Mouse (Mus musculus) gastrocnemius, postnatal 4 days (tissue): ENCODE data around the gene Rab35. TPM values are rescaled to one million over a fixed set of nuclear protein-coding genes. Genes with fewer than 3 reads are reported as not detected.

ENCODE experiments used
- DNase-seq, 2 experiments: peaks; one replicate each; pipeline ENCODE4 v3.0.0; 2021 to 2022; ENCODE audit warnings: low spot score in 2 of 2, mixed read lengths in 2 of 2
- long read RNA-seq, 2 experiments: library from polyadenylated mRNA; stranded (forward); transcript quantifications; one replicate each; pipeline ENCODE4 v2.0.0; 2021
- total RNA-seq, 2 experiments: library from RNA; stranded (reverse); gene quantifications; 2 replicates each; pipeline ENCODE4 v1.2.3; 2021

The Rab35 gene
- 10 to 100 TPM; 43.1 to 46.8 TPM for total RNA-seq
- long read RNA-seq, experiment 1, transcript Rab35-201 (6 exons, 2,820 nt): major isoform, 28 of 33 reads
- long read RNA-seq, experiment 1, partial matches to known transcripts: 3 of 33 reads
- long read RNA-seq, experiment 1, other reads (novel, unspliced or antisense): 2 of 33 reads
- long read RNA-seq, experiment 2, transcript Rab35-201 (6 exons, 2,820 nt): major isoform, 13 of 18 reads
- long read RNA-seq, experiment 2, partial matches to known transcripts: 2 of 18 reads
- long read RNA-seq, experiment 2, other reads (novel, unspliced or antisense): 3 of 18 reads

DNA sequence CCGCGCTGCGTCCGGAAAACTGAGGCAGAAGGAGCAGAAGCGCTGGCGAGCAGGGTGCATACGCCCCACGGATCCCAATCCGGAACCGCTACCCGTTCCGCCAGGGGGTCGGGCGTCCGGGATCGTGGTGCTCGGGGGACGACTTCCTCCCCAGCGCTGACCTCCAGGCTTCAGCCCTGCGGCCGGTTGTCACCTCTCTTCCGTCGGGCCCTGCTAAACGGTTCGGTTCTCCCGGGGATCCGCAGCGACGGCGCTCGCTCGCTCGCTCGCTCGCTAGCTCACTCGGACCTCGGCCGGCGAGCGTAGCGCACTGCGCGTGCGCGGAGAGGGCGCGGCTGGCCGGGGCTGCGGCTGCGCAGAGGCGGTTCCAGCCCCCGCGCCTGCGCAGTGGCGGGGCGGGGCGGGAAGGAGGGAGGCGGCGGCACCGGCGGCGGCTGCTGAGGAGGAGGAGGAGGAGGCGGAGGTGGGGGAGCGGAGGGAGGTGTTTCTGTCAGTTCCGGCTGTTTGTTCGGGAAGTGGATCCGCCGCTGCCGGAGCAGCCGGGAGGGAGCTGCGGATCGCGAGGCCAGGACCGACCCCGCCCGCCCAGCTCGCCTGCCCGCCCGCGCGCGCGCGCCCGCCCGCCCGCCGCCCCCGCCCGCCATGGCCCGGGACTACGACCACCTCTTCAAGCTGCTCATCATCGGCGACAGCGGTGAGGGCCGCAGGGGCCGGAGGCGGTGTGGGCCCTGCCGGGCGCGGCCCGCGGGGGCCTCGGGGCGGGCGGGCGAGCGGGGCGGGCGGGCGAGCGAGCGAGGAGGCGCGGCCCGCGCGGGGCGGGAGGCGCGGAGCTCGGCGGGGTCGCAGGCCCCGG is at the start of gene Rab35:
Gene Rab35, plus strand, starts transcription at position 404 of the 853 bp plus-strand sequence.
- peak; percentile 92 to 95 for DNase-seq

DNA sequence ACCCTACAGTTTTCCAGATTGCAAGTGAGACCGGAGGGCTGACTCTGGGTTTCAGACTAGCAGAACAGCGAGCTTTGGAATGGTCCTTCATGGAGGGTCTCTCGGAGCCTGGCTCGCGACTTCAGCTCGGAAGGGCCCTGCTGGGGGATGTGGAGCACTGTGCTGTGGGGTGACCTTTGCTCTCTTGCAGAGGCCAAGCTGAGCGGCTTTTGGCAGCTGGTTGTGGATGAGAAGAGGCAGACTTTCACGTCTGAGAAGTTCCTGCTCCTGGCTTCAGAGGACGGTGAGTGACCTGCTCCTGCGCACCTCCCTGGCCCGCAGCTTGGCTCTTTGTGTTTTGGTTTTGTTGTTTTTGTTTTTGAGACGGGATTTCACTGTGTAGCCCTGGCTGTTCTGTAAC is 46.1 kb upstream of the Rab35 start:
- DNase-seq: no peak

DNA sequence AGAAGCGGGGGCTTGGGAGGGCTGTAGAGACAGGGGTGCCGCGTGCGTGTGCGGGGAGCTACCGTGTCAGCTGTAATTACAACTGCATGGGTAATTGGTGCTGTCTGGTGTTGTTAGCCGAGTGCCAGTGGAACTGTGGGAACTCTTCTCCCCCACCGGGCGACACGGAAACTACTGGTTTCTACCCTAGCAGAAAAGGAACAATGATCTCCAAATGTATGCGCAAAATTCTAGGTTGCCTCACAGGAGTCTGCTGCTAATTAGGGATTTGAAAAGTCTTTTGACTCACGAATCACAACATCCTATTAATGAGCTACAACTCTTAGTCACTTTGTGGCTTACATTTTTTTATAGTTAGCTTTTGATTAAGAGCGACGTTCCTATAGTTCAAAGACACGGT is 45.5 kb upstream of the Rab35 start:
- DNase-seq: no peak

DNA sequence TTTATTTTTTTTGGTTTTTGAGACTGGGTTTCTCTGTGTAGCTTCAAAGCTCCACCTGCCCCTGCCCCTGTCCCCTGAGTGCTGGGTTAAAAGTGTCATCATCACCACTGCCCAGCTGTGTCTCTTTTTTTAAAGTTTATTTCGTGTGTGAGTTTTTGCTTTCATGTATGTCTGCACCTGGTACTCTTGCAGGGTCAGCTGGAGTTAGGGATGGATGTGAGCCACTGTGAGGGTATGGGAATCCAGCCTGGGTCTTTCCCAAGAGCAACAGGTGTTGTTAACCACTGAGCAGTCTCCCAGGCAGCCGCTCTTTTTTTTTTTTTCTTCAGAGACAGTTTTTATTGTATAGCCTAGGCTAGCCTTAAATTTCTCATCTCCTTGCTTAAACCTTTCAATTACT is 44.9 kb upstream of the Rab35 start:
- DNase-seq: no peak

DNA sequence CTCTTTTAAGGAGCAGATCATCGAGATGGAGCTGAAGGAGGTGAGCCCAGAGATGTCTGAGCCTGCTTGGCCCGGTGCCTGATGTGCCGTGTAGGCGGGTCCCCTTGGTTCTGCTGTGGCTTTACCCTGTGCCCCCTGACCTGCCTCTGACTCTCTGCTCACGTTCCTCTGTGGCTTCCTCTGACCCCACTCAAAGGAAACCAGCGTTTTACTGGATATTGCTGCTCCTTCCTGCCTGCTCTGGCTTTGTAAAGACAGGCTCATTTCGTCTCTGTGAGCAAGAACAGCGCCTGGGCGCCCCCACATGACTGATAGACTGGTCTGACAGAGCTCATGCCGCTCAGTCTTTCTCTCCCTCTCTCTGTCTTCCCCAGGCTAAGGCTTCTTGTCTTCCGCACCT is 40.7 kb upstream of the Rab35 start:
- DNase-seq: no peak

DNA sequence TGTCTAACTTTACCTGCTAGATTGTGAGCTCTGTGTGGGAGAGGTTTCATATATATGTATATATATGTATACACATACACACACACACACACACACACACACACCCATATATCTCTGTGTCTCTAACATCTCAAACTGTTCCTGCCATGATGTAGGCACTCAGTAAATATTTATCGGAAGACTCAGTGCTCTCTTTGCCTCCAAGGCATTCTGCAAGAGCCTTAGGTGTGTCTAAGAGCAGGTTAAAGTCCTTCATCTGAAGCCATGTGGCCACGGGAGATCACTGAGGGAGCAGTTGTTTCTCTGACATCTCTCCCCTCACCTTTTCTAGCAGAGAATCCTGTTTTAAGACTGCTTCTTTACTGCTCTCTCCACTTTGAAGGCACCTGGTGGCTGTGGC is 40.2 kb upstream of the Rab35 start:
- DNase-seq: no peak

DNA sequence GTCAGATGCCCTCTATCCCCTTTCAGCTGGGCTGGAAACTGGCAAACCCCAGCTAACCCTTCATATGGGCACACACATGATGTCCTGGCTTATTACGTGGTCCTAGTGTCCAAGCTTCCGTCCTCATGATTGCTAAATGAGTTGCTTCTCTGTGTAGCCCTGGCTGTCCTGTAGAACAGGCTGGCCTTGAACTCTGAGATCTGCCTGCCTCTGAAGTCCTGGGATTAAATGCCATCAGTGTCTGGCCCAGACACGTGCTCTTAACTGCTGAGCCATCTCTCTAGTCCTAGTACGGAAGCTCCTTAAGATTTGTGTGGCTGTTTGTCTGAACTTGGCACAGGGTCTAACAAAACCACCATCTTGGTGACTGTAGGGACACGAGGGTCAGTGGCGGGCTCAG is 28.1 kb upstream of the Rab35 start:
- no peak for DNase-seq

DNA sequence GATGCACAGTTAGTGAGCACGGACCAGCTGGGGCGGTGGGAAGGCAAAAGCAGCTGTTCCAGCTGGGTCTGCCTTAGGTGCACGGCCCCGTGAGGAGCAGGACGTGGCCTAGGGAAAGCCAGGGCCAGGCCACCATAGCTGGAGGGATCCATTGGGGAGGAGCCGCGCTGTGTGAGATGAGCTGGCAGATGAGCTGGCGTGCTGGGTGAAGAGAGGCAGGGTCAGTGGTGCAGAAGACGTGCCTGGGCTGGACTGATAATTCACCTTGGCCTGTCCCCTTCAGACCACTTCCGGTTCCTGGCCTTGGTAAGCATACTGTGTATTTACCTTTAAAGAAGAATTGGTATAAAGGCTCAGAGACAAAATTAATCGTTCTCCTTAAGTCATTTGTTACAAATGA is 20.1 kb upstream of the Rab35 start:
- no peak for DNase-seq

DNA sequence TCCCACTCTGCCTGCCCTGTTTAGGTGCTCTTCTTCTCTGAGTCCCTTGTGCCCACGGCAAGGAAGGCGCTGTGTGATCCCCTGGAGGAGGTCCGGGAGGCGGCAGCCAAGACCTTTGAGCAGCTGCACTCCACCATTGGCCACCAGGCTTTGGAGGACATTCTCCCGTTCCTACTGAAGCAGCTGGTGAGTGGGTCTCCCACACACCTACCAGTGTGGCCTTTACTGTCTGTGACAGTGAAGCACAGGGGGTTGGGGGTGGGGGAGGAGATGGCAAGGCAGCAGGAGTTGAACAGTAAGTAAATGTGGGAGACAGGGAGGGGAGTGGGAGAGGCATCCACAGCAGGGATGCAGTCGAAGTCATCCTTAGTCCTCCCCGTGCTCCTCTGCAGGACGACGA is 18.4 kb upstream of the Rab35 start:
- no peak for DNase-seq

DNA sequence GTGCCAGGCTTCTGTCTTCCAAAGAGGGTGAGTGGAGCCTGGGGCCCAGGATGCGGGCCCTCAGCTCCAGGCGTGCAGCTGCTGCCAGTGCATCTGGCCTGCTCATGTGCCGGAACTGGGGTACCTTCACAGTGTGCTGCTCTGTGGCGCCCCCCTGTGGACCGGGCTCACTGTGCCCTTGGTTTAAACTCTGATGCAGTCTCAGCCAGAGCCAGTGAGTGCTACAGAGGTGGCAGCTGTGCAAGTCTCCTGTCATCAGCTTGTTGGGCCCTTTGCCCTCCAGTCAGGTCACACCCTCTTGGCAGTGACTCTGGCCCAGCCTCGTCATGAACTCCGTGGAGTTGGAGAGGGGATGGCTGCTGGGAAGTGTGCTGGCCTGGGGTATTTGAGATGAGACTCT is 16.8 kb upstream of the Rab35 start:
- peak in 1 of 2 experiments; percentile 65 for DNase-seq

DNA sequence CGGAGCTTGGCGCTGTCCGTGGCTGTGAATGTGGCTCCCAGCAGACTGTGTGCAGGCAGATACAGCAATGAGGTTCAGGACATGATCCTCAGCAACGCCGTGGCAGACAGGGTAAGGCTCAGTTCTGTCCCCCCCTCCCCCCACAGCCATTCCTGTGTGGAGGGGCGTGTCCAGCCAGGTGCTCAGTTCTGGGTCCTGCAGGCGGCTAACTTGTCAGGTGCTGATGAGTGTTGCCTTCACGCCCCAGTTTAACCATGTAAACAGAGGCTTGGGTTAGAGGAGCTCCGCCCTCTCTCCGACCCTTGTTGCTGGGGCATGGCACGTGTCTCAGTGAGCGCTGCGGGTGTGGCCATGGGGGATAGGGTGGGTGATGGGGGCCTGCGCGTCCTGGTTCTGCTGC is 12.0 kb upstream of the Rab35 start:
- no peak for DNase-seq

DNA sequence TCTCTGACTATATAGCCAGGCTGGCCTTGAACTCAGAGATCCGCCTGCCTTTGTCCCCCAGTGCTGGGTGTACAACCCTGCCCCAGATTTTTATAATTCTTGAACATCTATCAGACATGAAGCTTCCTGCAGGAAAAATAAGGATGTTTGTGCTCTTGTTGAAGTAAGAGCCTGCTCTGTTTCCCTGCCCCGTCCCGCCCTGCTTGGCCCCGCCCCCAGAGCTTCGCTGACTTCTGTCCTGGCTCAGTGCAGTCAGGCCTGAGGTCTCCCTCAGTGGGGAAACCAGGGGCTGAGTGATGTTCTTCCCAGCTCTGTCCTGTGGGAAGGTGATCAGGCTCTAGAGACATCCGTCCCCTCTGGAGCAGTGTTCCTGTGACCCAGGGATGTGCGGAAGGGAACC is 9.0 kb upstream of the Rab35 start:
- no peak for DNase-seq

DNA sequence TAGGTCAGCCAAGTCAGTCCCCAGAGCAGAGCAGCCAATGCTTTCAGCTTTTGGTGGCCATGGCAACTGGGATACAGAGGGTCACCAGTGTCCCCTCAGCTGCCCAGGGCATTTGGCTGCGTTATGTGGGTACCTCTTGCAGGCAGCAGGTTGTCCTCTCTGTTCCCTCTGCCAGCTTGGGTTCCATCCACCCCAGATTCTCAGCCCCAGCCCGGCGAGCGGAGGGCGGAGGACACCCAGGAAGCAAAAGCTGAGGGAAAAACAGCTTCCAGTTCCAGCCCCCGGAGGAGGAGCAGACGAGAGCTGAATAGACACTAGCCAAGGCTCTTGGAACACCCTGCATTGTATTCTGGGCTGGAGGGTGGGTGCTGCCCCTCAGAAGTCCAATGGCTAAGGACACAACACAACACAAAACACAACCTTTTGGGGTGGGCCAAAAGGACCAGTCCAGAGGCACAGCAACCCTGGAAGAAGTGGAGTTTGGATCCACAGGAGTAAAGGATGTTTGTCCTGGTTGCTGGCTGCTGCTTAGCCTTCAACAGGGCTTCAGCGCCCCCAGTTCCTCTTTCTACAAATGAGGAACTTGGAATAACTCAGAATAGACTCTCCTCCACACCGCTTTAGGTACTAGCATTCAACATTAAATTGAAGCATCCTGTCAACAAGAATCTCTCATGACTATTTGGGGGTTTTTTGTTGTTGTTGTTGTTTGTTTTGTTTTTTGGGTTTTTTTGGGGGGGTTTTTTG is 7.8 kb upstream of the Rab35 start:
- no peak for DNase-seq

DNA sequence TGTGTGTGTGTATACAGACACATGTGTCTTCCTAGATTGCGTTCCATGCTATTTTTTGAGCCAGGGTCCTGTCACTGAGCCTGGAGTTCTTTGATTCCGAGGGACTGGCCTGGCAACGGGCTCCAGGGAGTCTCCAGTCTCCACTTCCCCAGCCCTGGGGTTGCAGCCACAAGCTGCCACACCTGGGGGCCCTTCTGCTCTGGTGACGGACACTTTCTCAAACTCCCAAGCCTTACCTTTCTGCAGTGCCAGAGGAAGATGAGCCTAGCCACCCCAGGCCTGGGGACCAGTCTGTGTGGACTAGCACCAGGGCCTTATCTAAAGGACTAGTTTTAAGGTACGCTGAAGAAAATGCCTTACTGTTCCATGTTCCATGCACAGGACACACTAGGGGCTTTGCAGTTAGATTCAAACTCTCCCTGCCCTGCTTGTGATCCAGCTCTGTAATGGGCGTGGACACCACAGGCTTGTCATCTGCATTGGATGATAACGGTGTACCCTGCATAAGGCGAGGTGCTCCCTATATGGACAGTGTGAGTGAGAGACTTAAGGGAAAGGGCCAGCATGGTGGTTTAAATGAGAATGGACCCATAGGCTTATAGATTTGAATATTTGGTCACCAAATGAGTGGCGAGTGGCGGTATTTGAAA is 5.3 kb upstream of the Rab35 start:
- no peak for DNase-seq

DNA sequence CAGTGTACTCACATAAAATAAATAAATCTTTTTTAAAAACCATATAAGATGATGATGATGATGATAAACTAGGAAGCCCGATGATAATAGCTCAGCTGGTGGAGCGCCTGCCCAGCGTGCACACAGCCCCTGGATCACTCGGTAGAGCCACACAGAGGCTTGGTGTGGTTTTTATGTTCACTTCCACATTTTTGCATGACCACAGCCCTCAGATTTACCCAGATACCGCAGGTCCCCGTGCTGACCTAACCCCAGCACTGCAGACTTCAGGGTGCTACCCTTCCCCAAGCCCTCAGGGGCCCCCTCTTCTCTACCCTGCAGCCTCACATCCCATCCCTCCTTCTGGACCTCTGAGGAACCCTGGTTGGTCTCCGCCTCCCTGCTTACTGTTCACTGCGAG is 3.6 kb upstream of the Rab35 start:
- no peak for DNase-seq

DNA sequence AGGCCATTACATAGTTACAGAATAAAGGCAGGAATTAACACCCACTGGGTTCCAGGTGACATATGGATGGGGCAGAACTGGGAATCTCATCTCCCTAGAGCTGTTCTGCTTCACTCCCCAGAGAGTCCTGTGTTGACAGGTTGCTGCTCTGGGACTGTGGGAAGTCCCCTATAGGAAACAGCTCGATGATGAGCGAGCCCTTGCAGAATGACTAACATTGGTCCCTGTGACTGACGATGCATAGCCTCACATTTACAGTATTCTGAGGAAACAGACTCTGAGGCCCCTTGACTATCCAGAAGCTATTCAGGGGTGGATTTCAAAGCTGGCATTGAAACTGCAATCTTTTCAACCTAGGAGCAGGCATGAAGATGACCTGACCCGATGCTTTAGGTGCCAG is 2.0 kb upstream of the Rab35 start:
- no peak for DNase-seq

DNA sequence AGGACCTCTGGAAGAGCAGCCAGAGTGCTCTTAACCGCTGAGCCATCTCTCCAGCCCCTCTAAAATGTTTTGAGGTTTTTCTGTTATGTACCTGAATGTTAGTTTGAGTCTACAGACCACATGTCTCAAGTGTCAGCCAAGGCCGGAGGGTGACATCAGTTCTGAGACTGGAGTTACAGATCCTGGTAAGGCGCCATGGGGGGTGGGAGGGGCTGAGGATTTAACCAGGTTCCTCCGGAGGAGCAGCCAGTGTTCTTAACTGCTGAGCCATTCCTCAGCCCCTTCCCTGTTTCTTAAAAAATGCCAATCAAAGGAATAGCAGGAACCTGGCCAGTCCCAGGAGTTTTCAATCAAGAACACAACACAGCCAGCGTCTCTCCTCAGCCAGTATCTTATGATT is 1.4 kb upstream of the Rab35 start:
- DNase-seq: no peak

DNA sequence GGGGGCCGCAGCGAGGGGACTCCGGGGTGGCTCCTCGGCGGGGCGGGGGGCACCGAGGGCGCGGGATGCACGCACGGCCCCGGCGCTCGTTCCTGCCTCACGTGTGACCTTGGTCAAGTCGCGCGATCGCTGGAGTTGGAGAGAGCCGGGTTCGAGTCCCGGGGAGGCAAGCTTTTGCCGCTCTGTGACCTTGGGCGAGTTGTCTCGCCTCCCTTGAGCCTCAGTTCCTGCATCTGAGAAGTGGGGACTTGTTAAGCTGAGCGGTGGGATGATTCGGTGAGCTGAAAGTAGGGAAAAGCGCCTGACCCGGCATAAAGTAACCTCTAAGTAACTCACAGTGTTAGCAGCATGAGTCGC is 628 bp downstream of the Rab35 start:
- peak in 1 of 2 experiments; percentile 38 for DNase-seq

DNA sequence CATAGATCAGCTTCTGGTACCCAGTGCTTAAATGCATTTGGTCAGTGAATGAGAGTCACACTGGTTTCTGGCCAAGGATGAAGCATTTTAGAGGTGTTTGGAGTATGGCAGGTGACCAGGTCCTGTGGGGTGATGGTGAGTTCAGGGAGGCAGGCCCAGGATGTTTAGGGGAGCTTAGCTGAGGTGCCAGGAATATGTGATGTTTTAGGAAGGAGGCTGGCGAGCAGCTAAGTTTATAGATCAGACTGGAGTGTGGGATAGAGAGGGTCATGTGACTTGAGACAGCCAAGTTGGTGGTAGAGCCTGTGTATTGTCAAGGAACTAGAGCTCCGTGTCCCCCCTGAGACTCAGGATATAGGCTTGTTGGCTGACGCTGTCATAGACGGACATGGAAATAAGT is 1.4 kb downstream of the Rab35 start:
- DNase-seq: no peak

DNA sequence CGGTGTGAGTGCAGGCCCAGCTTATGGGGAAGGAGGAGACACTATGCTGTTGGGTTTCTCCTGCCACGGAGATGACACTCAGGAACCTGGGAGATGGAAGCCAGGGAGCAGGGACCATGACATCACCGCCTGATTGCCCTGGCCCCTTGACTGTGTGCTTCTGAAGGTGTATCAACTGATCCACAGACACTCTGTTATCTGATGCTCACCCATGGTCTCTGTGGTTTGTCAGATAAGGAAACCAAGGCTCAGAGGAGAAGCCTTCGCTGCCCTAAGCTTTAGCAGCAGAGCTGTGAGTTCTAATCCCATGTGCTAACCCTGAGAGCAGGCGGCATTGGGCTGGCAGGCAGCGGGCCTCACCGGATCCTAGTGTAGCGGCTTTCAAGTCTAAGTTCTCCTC is 2.3 kb downstream of the Rab35 start:
- no peak for DNase-seq

DNA sequence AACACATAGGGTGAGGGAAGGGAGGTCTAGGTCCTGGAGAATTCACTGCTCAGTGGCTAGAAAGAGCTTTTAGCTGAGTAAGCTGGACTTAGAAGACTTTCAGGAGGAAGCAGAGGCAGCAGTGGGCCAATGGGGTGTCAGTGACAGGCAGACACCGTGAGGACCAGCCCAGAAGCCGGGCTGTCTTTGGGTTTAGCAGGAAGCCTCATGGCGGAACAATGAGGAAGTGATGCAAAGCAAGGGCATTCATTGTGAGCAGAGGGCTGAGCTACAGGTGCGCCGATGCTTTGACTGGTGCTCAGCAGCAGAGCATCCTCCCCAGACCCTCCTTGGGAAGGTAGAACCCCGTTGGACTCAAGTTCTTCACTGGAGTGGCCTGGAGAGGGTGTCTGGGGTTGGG is 3.8 kb downstream of the Rab35 start:
- no peak for DNase-seq

DNA sequence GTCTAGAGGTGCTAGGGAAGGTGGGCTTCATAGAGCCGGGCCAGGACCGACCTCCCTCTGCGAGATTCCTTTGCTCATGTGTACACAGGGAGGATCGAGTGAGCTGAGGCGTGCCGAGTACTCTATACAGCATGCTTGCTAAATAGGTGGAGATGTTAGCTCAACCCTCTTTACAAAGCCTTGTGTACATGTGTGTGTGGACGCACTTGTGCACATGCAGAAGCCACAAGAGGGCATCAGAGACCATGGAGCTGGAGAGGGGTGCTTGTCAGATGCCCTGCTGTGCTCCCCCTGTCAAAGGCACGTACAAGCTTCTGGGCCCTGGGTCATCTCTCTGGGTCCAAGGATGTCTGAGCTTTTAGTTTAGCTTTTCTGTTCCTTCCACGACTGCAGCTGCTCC is 12.5 kb downstream of the Rab35 start:
- DNase-seq: no peak
